Mouse (Mus musculus): ENCODE measurements around the gene Plcz1.

Plcz1 gene

DNA sequence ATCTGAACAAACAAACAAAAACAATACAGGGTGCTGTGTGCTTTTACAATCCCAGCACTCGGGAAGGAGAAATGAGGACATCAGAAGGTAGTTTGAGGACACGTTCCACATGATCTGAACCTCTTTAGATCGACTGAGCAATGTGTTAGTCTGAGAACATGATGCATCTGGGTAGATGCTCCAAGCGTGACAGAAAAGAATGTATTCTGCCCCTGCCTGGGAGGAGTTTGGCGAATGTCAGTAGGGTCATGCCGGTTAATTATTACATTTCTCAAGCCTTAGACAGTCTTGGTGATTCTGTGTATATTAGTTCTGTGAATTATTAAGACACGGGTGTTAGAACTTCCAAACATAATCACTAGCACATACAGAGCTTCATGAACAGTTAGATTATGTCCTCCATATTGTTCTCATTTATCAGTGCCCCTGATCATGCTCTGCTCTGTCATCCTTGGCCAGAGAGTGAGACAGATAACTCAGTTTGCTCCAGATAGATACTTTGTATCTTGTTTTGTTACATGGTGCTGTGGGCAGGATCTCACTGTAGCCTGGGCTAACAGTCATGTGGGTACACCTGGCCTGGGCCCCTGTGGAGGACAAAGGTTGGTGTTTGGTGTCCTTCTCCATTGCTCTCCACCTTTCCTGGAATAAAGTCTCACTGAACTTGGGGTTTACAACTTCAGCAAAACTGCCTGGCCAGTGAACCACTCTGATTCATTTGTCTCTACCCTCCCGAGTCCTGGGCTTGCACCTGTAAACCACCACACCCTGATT lies 94.0 kb downstream of the Plcz1 start:
- no peak for DNase-seq

All from liver (tissue).